Mouse (Mus musculus): ENCODE results near the gene Gpcpd1. TPM values are rescaled to one million over a fixed set of nuclear protein-coding genes. Genes with fewer than 3 reads are reported as not detected.

Gene Gpcpd1
- polyA plus RNA-seq, 1 experiment from 2014 or later: 42.1 TPM

- Histone ChIP-seq H3K4me3 (no peak overlapping the region), H3K27ac (ENCODE audit: poor library complexity, severe bottlenecking) (no peak overlapping the region), H3K9me3 (replicated peaks) (no peaks in the 10 kb centered on the region), H3K4me2 (no peak overlapping the region), H3K4me1 (replicated peaks) (peaks cover 31% of the 10 kb centered on the region), H3K36me3 (no peaks in the 10 kb centered on the region), H3K27me3 (replicated peaks) (no peaks in the 10 kb centered on the region), H3K9ac (no peak overlapping the region)
- WGBS: 79% methylated on average over 1 of the region's 1 CpGs
- ATAC-seq (ENCODE audit: insufficient number of reproducible peaks, low FRiP score): no peak
Measured at GRCm38 (mm10) chr2:132584191-132584590, 3.3 kb downstream of the Gpcpd1 start.

DNA sequence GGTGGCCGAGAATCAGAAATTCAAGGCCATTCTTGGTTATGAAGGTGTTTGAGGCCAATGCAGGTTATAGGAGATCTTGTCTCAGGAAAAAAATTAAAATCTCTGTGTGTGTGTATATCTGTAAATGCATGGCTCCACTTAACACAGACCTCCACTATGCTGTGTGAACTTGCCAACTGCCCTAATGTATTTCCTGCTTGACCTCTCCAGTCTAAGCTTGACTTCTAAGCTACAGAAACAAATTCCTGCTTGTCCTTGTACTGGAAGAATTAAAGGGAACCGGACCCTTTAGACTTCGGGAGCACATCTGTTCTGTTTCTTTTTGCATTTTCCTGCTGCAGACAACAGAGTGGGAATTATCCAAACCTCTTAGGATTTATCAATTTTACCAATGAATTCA is 4.4 kb downstream of the Gpcpd1 start:
- Histone ChIP-seq H3K4me1 (replicated peaks) (peaks cover 31% of the 10 kb centered on the region), H3K36me3 (no peaks in the 10 kb centered on the region), H3K4me2 (no peak overlapping the region), H3K9ac (no peak overlapping the region), H3K27ac (ENCODE audit: poor library complexity, severe bottlenecking) (peak overlapping the region; percentile 44; the same call in 1 of the 2 replicates), H3K4me3 (no peak overlapping the region), H3K9me3 (replicated peaks) (no peaks in the 10 kb centered on the region), H3K27me3 (replicated peaks) (no peaks in the 10 kb centered on the region)
- ATAC-seq (ENCODE audit: insufficient number of reproducible peaks, low FRiP score): no peak
- WGBS: 65% methylated on average over 3 of the region's 3 CpGs

DNA sequence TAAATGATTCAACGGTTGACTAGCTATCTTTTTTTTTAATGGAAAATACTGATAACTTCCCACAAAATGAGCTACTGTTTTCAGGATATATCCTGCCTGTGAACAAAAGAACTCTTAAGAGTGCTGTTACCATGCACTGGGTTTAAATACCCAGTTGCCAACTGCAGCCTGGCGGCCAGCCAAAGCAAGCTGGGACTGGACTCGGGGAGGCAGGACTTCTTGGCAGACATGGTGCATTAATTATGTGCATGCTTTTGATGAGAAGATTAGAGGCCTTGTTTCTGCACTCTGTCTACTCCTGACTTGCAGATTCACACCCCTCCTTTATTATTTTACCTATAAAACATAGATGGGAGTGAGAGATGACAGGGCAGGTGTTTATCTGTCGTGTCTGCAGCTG is 5.3 kb downstream of the Gpcpd1 start:
- no peak for ATAC-seq (ENCODE audit: insufficient number of reproducible peaks, low FRiP score)
- Histone ChIP-seq H3K4me1 (replicated peaks) (peaks cover 31% of the 10 kb centered on the region), H3K27ac (ENCODE audit: poor library complexity, severe bottlenecking) (peak overlapping the region; percentile 87), H3K9me3 (replicated peaks) (no peaks in the 10 kb centered on the region), H3K27me3 (replicated peaks) (no peaks in the 10 kb centered on the region), H3K4me2 (no peak overlapping the region), H3K4me3 (no peak overlapping the region), H3K36me3 (no peaks in the 10 kb centered on the region), H3K9ac (no peak overlapping the region)
- WGBS: 39% methylated on average over 4 of the region's 4 CpGs

GRCm38 (mm10) chr2:132579689-132580088 is 7.8 kb downstream of the Gpcpd1 start:
- 78% methylated on average over 3 of the region's 3 CpGs for WGBS
- Histone ChIP-seq H3K9ac (no peak overlapping the region), H3K9me3 (replicated peaks) (no peaks in the 10 kb centered on the region), H3K4me3 (no peak overlapping the region), H3K4me1 (replicated peaks) (peaks cover 42% of the 10 kb centered on the region), H3K4me2 (no peak overlapping the region), H3K36me3 (no peaks in the 10 kb centered on the region), H3K27ac (ENCODE audit: poor library complexity, severe bottlenecking) (no peak overlapping the region), H3K27me3 (replicated peaks) (no peaks in the 10 kb centered on the region)
- ATAC-seq (ENCODE audit: insufficient number of reproducible peaks, low FRiP score): no peak

- Histone ChIP-seq H3K4me3 (no peak overlapping the region), H3K4me2 (no peak overlapping the region), H3K4me1 (replicated peaks) (peaks cover 34% of the 10 kb centered on the region), H3K27ac (ENCODE audit: poor library complexity, severe bottlenecking) (no peak overlapping the region), H3K9me3 (replicated peaks) (no peaks in the 10 kb centered on the region), H3K36me3 (no peaks in the 10 kb centered on the region), H3K9ac (no peak overlapping the region), H3K27me3 (replicated peaks) (no peaks in the 10 kb centered on the region)
- 94% methylated on average over 3 of the region's 3 CpGs for WGBS
- ATAC-seq (ENCODE audit: insufficient number of reproducible peaks, low FRiP score): no peak
Measured at GRCm38 (mm10) chr2:132578711-132579110, 8.8 kb downstream of the Gpcpd1 start.

GRCm38 (mm10) chr2:132578059-132578458 is 9.5 kb downstream of the Gpcpd1 start:
- Histone ChIP-seq H3K4me2 (peak overlapping the region; percentile 81), H3K27me3 (replicated peaks) (no peaks in the 10 kb centered on the region), H3K9ac (peak overlapping the region; percentile 96), H3K36me3 (no peaks in the 10 kb centered on the region), H3K9me3 (replicated peaks) (no peaks in the 10 kb centered on the region), H3K4me3 (peak overlapping the region; percentile 85), H3K27ac (ENCODE audit: poor library complexity, severe bottlenecking) (peak overlapping the region; percentile 99), H3K4me1 (replicated peaks) (peaks cover 30% of the 10 kb centered on the region)
- peak; percentile 96 for ATAC-seq (ENCODE audit: insufficient number of reproducible peaks, low FRiP score)
- under 1% methylated on average over 32 of the region's 38 CpGs for WGBS

- Histone ChIP-seq H3K9me3 (replicated peaks) (no peaks in the 10 kb centered on the region), H3K4me3 (peak overlapping the region; percentile 85), H3K27me3 (replicated peaks) (no peaks in the 10 kb centered on the region), H3K4me2 (peak overlapping the region; percentile 81), H3K36me3 (no peaks in the 10 kb centered on the region), H3K9ac (peak overlapping the region; percentile 96), H3K27ac (ENCODE audit: poor library complexity, severe bottlenecking) (peak overlapping the region; percentile 99), H3K4me1 (replicated peaks) (peaks cover 26% of the 10 kb centered on the region)
- under 1% methylated on average over 41 of the region's 41 CpGs for WGBS
- ATAC-seq (ENCODE audit: insufficient number of reproducible peaks, low FRiP score): peak; percentile 61
Measured at GRCm38 (mm10) chr2:132577431-132577981, 10.0 kb downstream of the Gpcpd1 start.

- Histone ChIP-seq H3K9me3 (replicated peaks) (no peaks in the 10 kb centered on the region), H3K4me3 (peak overlapping the region; percentile 37), H3K27me3 (replicated peaks) (no peaks in the 10 kb centered on the region), H3K4me2 (peak overlapping the region; percentile 60), H3K36me3 (peaks cover 3% of the 10 kb centered on the region), H3K9ac (no peak overlapping the region), H3K27ac (ENCODE audit: poor library complexity, severe bottlenecking) (no peak overlapping the region), H3K4me1 (replicated peaks) (peaks cover 17% of the 10 kb centered on the region)
- 51% methylated on average over 3 of the region's 3 CpGs for WGBS
- ATAC-seq (ENCODE audit: insufficient number of reproducible peaks, low FRiP score): no peak
Measured at GRCm38 (mm10) chr2:132576522-132577135, 10.9 kb downstream of the Gpcpd1 start.

- WGBS: 67% methylated on average over 11 of the region's 11 CpGs
- ATAC-seq (ENCODE audit: insufficient number of reproducible peaks, low FRiP score): no peak
- Histone ChIP-seq H3K9ac (0 out of 2 replicates have a peak overlapping the region, but pooled peaks have one; percentile 30), H3K4me3 (peak overlapping the region; percentile 37), H3K9me3 (replicated peaks) (no peaks in the 10 kb centered on the region), H3K27ac (ENCODE audit: poor library complexity, severe bottlenecking) (0 out of 2 replicates have a peak overlapping the region, but pooled peaks have one; percentile 33), H3K27me3 (replicated peaks) (no peaks in the 10 kb centered on the region), H3K4me2 (peak overlapping the region; percentile 48), H3K36me3 (peaks cover 9% of the 10 kb centered on the region), H3K4me1 (replicated peaks) (peaks cover 13% of the 10 kb centered on the region)
Measured at GRCm38 (mm10) chr2:132575759-132576439, 11.6 kb downstream of the Gpcpd1 start.

DNA sequence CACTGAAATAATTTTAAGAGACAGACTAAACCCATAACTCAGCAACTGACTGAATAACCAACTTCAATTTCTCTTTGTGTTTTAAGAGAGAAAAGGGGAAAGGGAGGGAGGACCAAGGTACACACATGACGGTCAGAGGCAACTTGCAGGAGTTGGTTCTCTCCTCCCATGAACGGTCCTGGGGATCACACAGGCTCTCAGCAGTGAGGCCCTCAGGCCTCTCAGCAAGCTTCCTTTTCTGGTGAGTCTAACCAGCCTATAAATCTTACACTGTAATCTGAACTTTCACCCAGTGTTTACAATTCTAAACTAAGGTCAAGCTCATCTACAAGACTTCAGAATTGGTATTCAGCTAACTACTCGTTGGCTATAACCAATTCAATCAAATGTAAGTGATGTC is 12.3 kb downstream of the Gpcpd1 start:
- H3K4me3 ChIP-seq: 0 out of 2 replicates have a peak overlapping the region, but pooled peaks have one; percentile 6

GRCm38 (mm10) chr2:132573280-132573679 is 14.2 kb downstream of the Gpcpd1 start:
- H3K4me3 ChIP-seq: no peak overlapping the region
- 59% methylated on average over 2 of the region's 2 CpGs for WGBS
- H3K27ac ChIP-seq (ENCODE audit: poor library complexity, severe bottlenecking): no peak overlapping the region
- no peaks in the 10 kb centered on the region for H3K9me3 ChIP-seq (replicated peaks)
- peaks cover 25% of the 10 kb centered on the region for H3K36me3 ChIP-seq
- H3K9ac ChIP-seq: no peak overlapping the region
- H3K4me2 ChIP-seq: no peak overlapping the region
- peaks cover 13% of the 10 kb centered on the region for H3K4me1 ChIP-seq (replicated peaks)
- no peak for ATAC-seq (ENCODE audit: insufficient number of reproducible peaks, low FRiP score)
- no peaks in the 10 kb centered on the region for H3K27me3 ChIP-seq (replicated peaks)

More for the DNA sequence above, 12.3 kb downstream of the Gpcpd1 start:
- Histone ChIP-seq H3K27ac (ENCODE audit: poor library complexity, severe bottlenecking) (no peak overlapping the region), H3K36me3 (peaks cover 16% of the 10 kb centered on the region), H3K27me3 (replicated peaks) (no peaks in the 10 kb centered on the region), H3K9ac (no peak overlapping the region), H3K4me2 (peak overlapping the region; percentile 31; the same call in 1 of the 2 replicates), H3K4me1 (replicated peaks) (peaks cover 13% of the 10 kb centered on the region), H3K9me3 (replicated peaks) (no peaks in the 10 kb centered on the region)
- ATAC-seq (ENCODE audit: insufficient number of reproducible peaks, low FRiP score): no peak
- 78% methylated on average over 3 of the region's 3 CpGs for WGBS
